Mouse (Mus musculus): ENCODE data around the gene Bloc1s1. TPM values are rescaled to one million over a fixed set of nuclear protein-coding genes. Genes with fewer than 3 reads are reported as not detected.

Bloc1s1 gene
- 128 and 140 TPM in 2 replicates for polyA plus RNA-seq (2014; fragmentation: Nextera tagmentation; extraction: Ambion mirVana)

DNA sequence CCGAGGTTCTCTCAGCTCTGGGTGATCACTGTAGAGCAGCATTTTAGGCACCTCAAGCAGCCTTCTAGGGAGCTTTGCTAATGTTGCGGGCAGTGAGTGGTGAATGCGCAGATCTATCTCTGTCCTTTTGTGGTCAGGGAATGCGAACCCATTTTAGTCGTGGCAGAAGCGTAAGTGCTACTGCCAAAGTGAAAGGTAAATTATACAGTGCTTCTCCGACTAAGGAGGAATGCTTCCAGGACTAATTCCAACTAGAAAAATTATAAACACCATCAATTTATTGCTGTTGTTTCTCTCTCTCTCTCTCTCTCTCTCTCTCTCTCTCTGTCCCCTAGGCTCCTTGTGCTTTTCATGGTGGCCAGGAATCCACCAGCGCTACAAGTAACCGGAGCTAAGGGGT lies at the start of gene Bloc1s1:
TSS of gene Bloc1s1 (minus strand) at position 101 of the 400 bp plus-strand sequence.
- H3K4me3 ChIP-seq (ENCODE audit: low read depth, low read length): peak within 1 kb of the TSS; percentile 79
- peaks cover 13% of the 10 kb centered on the region; the same call in 1 of the 2 replicates for H3K4me1 ChIP-seq (replicated peaks; ENCODE audit: control insufficient read depth, insufficient read depth, low read length)
- H3K36me3 ChIP-seq (ENCODE audit: control insufficient read depth, insufficient read depth, low read length): 0 out of 2 replicates have a peak, but pooled peaks cover 2% of the 10 kb centered on the region
- DNase-seq (ENCODE audit: low spot score) (no peak), ATAC-seq (replicated peaks; ENCODE audit: low FRiP score) (no peak)
- peak within 1 kb of the TSS; percentile 83 for H3K4me2 ChIP-seq
- peaks cover 10% of the 10 kb centered on the region for H3K27me3 ChIP-seq (replicated peaks; ENCODE audit: control insufficient read depth, insufficient read depth, low read length)
- WGBS: 54% methylated on average over 9 of the region's 9 CpGs
- H3K9me3 ChIP-seq (ENCODE audit: control insufficient read depth, low read length): no peaks in the 10 kb centered on the region
- H3K27ac ChIP-seq (ENCODE audit: low read depth, low read length): peak within 1 kb of the TSS; percentile 74
- H3K9ac ChIP-seq (ENCODE audit: low read depth, low read length): peak within 1 kb of the TSS; percentile 83

DNA sequence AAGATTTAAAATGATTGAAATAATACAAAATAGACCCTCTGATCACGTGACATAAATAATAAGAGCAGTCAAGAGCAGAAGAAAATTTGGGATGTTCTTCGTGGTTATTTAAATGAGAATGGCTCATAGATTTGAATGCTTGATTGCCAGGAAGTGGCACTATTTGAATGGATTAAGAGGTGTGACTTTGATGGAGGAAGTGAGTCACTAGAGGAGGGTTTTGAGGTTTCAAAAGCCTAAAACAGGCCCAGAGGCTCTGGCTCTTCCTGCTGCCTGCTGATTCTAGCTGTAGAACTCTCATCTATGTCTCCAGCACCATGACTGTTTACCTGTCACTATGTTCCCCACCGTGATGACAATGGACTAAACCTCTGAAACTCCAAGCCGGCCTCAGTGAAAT lies 49.0 kb upstream of the Bloc1s1 start:
- Histone ChIP-seq H3K4me3 (ENCODE audit: low read depth, low read length) (no peak overlapping the region), H3K9me3 (ENCODE audit: control insufficient read depth, low read length) (no peaks in the 10 kb centered on the region), H3K4me1 (replicated peaks; ENCODE audit: control insufficient read depth, insufficient read depth, low read length) (no peaks in the 10 kb centered on the region), H3K4me2 (no peak overlapping the region), H3K9ac (ENCODE audit: low read depth, low read length) (no peak overlapping the region), H3K27ac (ENCODE audit: low read depth, low read length) (no peak overlapping the region), H3K27me3 (replicated peaks; ENCODE audit: control insufficient read depth, insufficient read depth, low read length) (no peaks in the 10 kb centered on the region; the same call in 1 of the 2 replicates), H3K36me3 (ENCODE audit: control insufficient read depth, insufficient read depth, low read length) (no peaks in the 10 kb centered on the region)
- peak; percentile 9 for DNase-seq (ENCODE audit: low spot score)
- 67% methylated on average over 4 of the region's 4 CpGs for WGBS
- ATAC-seq (replicated peaks; ENCODE audit: low FRiP score): no peak

DNA sequence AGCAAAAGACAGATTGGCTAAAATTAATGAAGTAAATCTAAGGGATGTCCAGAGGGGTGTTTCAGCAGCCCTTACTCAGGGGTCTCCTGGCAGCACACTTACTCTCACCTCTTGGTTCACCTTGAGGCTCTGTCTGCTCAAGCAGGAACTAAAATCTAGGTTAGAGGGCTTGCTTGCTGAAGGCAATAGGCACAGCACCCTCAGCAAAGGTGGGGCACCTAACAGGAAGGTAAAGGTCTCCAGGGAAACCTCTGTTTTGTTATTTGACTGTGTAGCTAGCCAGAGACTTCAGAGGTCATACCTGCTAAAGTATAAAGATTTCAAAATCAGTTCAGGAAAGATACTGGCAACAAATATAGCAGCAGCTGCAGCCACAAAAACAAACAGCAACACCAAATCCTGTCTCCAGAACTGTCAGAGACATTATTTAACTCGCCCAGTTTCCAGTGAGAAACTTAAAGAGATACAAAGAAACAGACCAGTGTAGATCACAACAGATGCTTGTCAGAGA lies 47.0 kb upstream of the Bloc1s1 start:
- WGBS: 35% methylated on average over 1 of the region's 1 CpGs
- H3K27me3 ChIP-seq (replicated peaks; ENCODE audit: control insufficient read depth, insufficient read depth, low read length): no peaks in the 10 kb centered on the region
- peak; percentile 14 for DNase-seq (ENCODE audit: low spot score)
- H3K4me2 ChIP-seq: no peak overlapping the region
- no peak for ATAC-seq (replicated peaks; ENCODE audit: low FRiP score)
- no peak overlapping the region for H3K4me3 ChIP-seq (ENCODE audit: low read depth, low read length)
- H3K4me1 ChIP-seq (replicated peaks; ENCODE audit: control insufficient read depth, insufficient read depth, low read length): no peaks in the 10 kb centered on the region
- H3K9ac ChIP-seq (ENCODE audit: low read depth, low read length): no peak overlapping the region
- no peaks in the 10 kb centered on the region for H3K9me3 ChIP-seq (ENCODE audit: control insufficient read depth, low read length)
- H3K36me3 ChIP-seq (ENCODE audit: control insufficient read depth, insufficient read depth, low read length): no peaks in the 10 kb centered on the region
- no peak overlapping the region for H3K27ac ChIP-seq (ENCODE audit: low read depth, low read length)

DNA sequence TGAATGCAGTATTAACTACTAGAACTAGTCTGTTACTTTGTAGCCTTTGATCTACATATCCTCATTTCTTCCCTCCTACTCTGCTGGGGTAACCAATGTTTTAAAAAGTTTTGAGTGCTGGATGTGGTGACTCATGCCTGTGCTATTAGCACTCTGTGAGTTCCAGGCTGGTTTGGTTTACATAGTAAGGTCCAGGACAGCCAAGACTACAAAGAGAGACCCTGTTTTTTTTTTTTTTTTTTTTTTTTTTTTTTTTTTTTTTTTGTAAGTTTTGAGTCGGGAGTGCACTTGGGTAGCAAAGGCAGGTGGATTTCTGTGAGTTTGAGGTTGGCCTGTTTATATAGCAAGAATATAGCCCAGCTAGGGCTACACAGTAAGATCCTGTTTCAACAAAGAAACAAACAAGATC lies 44.5 kb upstream of the Bloc1s1 start:
- no peaks in the 10 kb centered on the region for H3K36me3 ChIP-seq (ENCODE audit: control insufficient read depth, insufficient read depth, low read length)
- no peak overlapping the region for H3K4me3 ChIP-seq (ENCODE audit: low read depth, low read length)
- no peak for DNase-seq (ENCODE audit: low spot score)
- H3K27ac ChIP-seq (ENCODE audit: low read depth, low read length): no peak overlapping the region
- H3K9me3 ChIP-seq (ENCODE audit: control insufficient read depth, low read length): no peaks in the 10 kb centered on the region
- ATAC-seq (replicated peaks; ENCODE audit: low FRiP score): no peak
- no peak overlapping the region for H3K4me2 ChIP-seq
- no peak overlapping the region for H3K9ac ChIP-seq (ENCODE audit: low read depth, low read length)
- WGBS: 39% methylated on average over 1 of the region's 1 CpGs
- H3K27me3 ChIP-seq (replicated peaks; ENCODE audit: control insufficient read depth, insufficient read depth, low read length): no peaks in the 10 kb centered on the region
- no peaks in the 10 kb centered on the region for H3K4me1 ChIP-seq (replicated peaks; ENCODE audit: control insufficient read depth, insufficient read depth, low read length)

DNA sequence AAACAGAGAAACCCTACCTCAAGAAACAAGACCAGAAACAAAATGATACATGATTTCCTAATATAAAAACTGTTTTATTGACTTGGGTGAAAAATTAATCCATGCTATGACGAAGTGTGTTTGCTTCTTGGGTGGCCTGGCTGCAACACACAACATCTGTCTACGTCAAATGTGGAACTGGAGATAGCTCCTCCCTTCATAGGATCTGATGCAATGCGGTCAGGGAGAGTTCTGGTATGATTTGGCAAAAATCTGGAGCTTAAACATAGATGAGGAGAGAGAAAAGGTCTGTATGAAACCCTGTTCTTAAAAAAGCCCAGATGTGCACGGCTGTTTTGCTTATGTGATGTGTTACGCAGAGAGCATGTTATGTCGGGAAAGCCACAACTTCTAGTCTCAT lies 42.0 kb upstream of the Bloc1s1 start:
- Histone ChIP-seq H3K36me3 (ENCODE audit: control insufficient read depth, insufficient read depth, low read length) (no peaks in the 10 kb centered on the region), H3K4me3 (ENCODE audit: low read depth, low read length) (no peak overlapping the region), H3K4me2 (no peak overlapping the region), H3K9me3 (ENCODE audit: control insufficient read depth, low read length) (no peaks in the 10 kb centered on the region), H3K4me1 (replicated peaks; ENCODE audit: control insufficient read depth, insufficient read depth, low read length) (no peaks in the 10 kb centered on the region), H3K27me3 (replicated peaks; ENCODE audit: control insufficient read depth, insufficient read depth, low read length) (no peaks in the 10 kb centered on the region), H3K9ac (ENCODE audit: low read depth, low read length) (no peak overlapping the region), H3K27ac (ENCODE audit: low read depth, low read length) (no peak overlapping the region)
- no peak for DNase-seq (ENCODE audit: low spot score)
- 77% methylated on average over 6 of the region's 6 CpGs for WGBS
- no peak for ATAC-seq (replicated peaks; ENCODE audit: low FRiP score)

DNA sequence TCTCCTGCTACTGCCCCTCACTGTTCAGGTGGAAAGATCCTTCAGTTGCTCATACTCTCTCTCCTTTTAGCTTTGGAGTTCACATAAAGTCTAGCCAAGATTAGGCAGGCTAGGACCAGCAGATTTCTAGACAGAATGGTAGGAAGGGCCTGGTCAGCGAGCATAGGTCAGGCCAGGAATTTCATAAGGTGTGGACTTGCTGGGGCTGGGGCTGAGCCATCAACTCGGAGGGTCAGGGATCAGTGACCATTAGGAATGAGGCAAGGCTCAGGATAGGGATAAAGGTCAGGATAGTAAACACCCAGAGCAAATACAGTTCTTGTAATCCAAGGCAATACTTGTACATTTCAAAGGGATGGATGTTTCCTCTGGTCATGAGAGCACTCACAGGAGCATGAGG lies 41.1 kb upstream of the Bloc1s1 start:
- H3K4me3 ChIP-seq (ENCODE audit: low read depth, low read length): no peak overlapping the region
- H3K9me3 ChIP-seq (ENCODE audit: control insufficient read depth, low read length): no peaks in the 10 kb centered on the region
- no peaks in the 10 kb centered on the region for H3K4me1 ChIP-seq (replicated peaks; ENCODE audit: control insufficient read depth, insufficient read depth, low read length)
- DNase-seq (ENCODE audit: low spot score) (no peak), ATAC-seq (replicated peaks; ENCODE audit: low FRiP score) (peak; percentile 72)
- no peak overlapping the region for H3K9ac ChIP-seq (ENCODE audit: low read depth, low read length)
- H3K27me3 ChIP-seq (replicated peaks; ENCODE audit: control insufficient read depth, insufficient read depth, low read length): no peaks in the 10 kb centered on the region
- no peak overlapping the region for H3K4me2 ChIP-seq
- WGBS: 48% methylated on average over 2 of the region's 2 CpGs
- H3K27ac ChIP-seq (ENCODE audit: low read depth, low read length): no peak overlapping the region
- H3K36me3 ChIP-seq (ENCODE audit: control insufficient read depth, insufficient read depth, low read length): no peaks in the 10 kb centered on the region

DNA sequence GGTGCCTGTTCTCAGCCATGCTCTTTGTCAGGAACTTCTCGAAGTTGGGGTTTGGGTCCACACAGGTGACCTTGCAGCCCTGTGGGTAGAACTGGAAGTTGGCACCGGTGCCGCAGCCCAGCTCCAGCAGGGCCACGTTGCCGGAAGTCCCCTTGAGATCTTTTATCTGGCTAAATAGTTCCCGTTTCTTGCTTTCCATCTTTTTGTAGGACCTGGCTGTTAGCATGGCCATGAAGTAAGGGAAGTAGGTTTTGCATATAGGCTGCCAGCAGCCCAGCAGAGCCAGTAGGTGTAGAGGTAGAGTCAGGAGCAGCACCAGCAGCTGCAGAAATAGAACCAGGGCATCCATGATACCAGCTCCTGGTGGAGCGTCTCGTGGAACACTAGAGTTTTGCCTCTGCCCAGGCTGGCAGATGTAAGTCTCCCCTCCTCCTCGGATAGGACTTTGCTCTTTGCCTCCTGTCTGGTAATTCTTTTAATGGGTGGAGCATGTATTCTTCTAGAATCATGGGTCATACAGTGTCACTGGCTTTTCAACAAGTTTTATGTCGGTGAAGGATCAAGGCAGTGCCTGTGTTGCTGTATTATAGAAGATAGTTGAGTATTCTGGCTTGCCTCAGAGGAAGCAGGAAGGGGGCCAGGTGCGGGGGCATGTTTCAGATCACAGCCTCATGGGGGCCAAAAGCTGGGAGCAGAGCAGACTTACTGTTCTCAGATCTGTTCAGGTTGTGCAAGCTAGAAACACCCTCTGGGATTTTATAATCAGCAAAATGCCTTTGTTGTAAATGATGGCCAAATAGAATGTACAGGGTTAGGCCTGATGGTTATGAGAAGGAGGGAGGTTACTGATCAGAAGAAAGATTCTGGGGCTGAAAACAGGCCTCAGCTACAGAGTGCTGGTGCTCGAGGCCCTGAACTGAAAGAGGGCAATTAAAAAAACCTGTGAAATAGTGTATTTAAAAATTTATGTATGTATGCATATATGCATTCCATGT lies 37.1 kb upstream of the Bloc1s1 start, which contains the start of gene Mettl7b:
TSS of gene Mettl7b (minus strand) at position 399 of the 995 bp plus-strand sequence.
- Histone ChIP-seq H3K36me3 (ENCODE audit: control insufficient read depth, insufficient read depth, low read length) (no peaks in the 10 kb centered on the region), H3K9ac (ENCODE audit: low read depth, low read length) (no peak within 1 kb of the TSS), H3K27me3 (replicated peaks; ENCODE audit: control insufficient read depth, insufficient read depth, low read length) (no peaks in the 10 kb centered on the region), H3K4me2 (no peak within 1 kb of the TSS), H3K9me3 (ENCODE audit: control insufficient read depth, low read length) (no peaks in the 10 kb centered on the region), H3K4me3 (ENCODE audit: low read depth, low read length) (no peak within 1 kb of the TSS), H3K4me1 (replicated peaks; ENCODE audit: control insufficient read depth, insufficient read depth, low read length) (no peaks in the 10 kb centered on the region), H3K27ac (ENCODE audit: low read depth, low read length) (no peak within 1 kb of the TSS)
- DNase-seq (ENCODE audit: low spot score): no peak
- 72% methylated on average over 12 of the region's 12 CpGs for WGBS
- no peak for ATAC-seq (replicated peaks; ENCODE audit: low FRiP score)

DNA sequence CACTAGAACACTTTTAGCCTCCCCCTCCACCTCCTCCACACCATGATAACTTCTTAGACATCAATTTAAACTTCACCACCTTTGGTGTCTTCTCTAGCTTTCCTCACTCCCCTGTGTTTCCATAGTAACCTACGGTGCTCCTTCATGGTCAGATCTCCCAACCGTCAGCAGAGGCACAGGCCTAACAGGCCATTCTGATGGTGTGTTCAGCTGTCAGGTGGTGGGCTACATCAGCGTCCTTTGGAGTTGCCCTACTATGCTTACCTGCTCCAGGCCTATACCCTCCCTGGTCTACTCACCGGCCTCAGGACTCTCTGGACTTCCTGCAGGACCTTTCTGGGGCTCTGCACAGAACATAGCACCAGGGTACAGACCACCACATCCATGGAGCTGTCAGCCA lies 36.3 kb upstream of the Bloc1s1 start:
- WGBS: 57% methylated on average over 4 of the region's 4 CpGs
- Histone ChIP-seq H3K4me3 (ENCODE audit: low read depth, low read length) (no peak overlapping the region), H3K9me3 (ENCODE audit: control insufficient read depth, low read length) (no peaks in the 10 kb centered on the region), H3K36me3 (ENCODE audit: control insufficient read depth, insufficient read depth, low read length) (no peaks in the 10 kb centered on the region), H3K27me3 (replicated peaks; ENCODE audit: control insufficient read depth, insufficient read depth, low read length) (no peaks in the 10 kb centered on the region), H3K4me1 (replicated peaks; ENCODE audit: control insufficient read depth, insufficient read depth, low read length) (no peaks in the 10 kb centered on the region), H3K9ac (ENCODE audit: low read depth, low read length) (no peak overlapping the region), H3K4me2 (no peak overlapping the region), H3K27ac (ENCODE audit: low read depth, low read length) (no peak overlapping the region)
- ATAC-seq (replicated peaks; ENCODE audit: low FRiP score) (no peak), DNase-seq (ENCODE audit: low spot score) (no peak)
